Mouse (Mus musculus) heart, embryonic 15.5 days (tissue): ENCODE measurements around the gene Tmem30a. TPM values are rescaled to one million over a fixed set of nuclear protein-coding genes. Genes with fewer than 3 reads are reported as not detected.

Experiments
- ATAC-seq: fragments of 200-750 bp; cut with Nextera tagmentation; replicated peaks from 2 replicates; pipeline ENCODE4 v1.8.0; 2017; ENCODE audit warnings: low read depth, moderate TSS enrichment; ENCODE audit not compliant: insufficient number of reproducible peaks, insufficient read depth, low FRiP score
- H3K27ac ChIP-seq: fragments of 300-500 bp; sonication (generic); 2 replicates; pipeline ENCODE4 v1.5.1; 2015; ENCODE audit warnings: mild to moderate bottlenecking, inconsistent platforms
- H3K27me3 ChIP-seq: fragments of 300-500 bp; sonication (generic); 2 replicates; pipeline ENCODE4 v1.6.1; 2015; ENCODE audit warnings: inconsistent platforms
- H3K36me3 ChIP-seq: fragments of 300-500 bp; sonication (generic); 2 replicates; pipeline ENCODE4 v1.6.1; 2015; ENCODE audit warnings: mild to moderate bottlenecking, inconsistent platforms
- H3K4me1 ChIP-seq: fragments of 300-500 bp; sonication (generic); replicated peaks from 2 replicates; pipeline ENCODE4 v1.6.1; 2015; ENCODE audit warnings: inconsistent platforms
- H3K4me2 ChIP-seq: fragments of 300-500 bp; sonication (generic); 2 replicates; pipeline ENCODE4 v1.6.1; 2015; ENCODE audit warnings: inconsistent platforms, mild to moderate bottlenecking, moderate library complexity
- H3K4me3 ChIP-seq: fragments of 300-500 bp; sonication (generic); 2 replicates; pipeline ENCODE4 v1.5.1; 2015; ENCODE audit warnings: mild to moderate bottlenecking, inconsistent platforms
- H3K9ac ChIP-seq: fragments of 300-500 bp; sonication (generic); 2 replicates; pipeline ENCODE4 v1.6.1; 2015; ENCODE audit warnings: mild to moderate bottlenecking, inconsistent platforms
- H3K9me3 ChIP-seq: fragments of 300-500 bp; sonication (generic); replicated peaks from 2 replicates; pipeline ENCODE4 v1.6.1; 2016; ENCODE audit warnings: inconsistent platforms
- WGBS: fragments of 180-500 bp; shearing (Covaris S2); methylation state at CpG from one replicate; pipeline ENCODE4 v1.1.7; 2015; ENCODE audit warnings: mixed read lengths; 5-methylcytosine and 5-hydroxymethylcytosine counted together
- polyA plus RNA-seq: library from polyadenylated mRNA; unstranded; fragments of >200 nt; fragmentation: Nextera tagmentation; extraction: Ambion mirVana; gene quantifications from 2 replicates; pipeline ENCODE4 v1.2.1, GENCODE M21; 2015

Tmem30a gene
- polyA plus RNA-seq: 77.7 and 78.4 TPM in 2 replicates

GRCm38 (mm10) chr9:79792841-79793835, at the start of gene Tmem30a:
Tmem30a (minus strand) TSS chr9:79793507.
- peak within 1 kb of the TSS; percentile 90 for H3K27ac ChIP-seq
- H3K4me1 ChIP-seq: peaks cover 8% of the 10 kb centered on the region
- no peaks in the 10 kb centered on the region for H3K36me3 ChIP-seq
- peak within 1 kb of the TSS; percentile 92 for H3K4me3 ChIP-seq
- no peaks in the 10 kb centered on the region for H3K9me3 ChIP-seq
- H3K4me2 ChIP-seq: peak within 1 kb of the TSS; percentile 67
- no peaks in the 10 kb centered on the region for H3K27me3 ChIP-seq
- peak; percentile 96 for ATAC-seq
- peak within 1 kb of the TSS; percentile 90 for H3K9ac ChIP-seq
- under 1% methylated on average over 91 of the region's 91 CpGs for WGBS

GRCm38 (mm10) chr9:79842615-79843014, 49.3 kb upstream of the Tmem30a start:
- no peak for ATAC-seq
- Histone ChIP-seq H3K4me1 (no peaks in the 10 kb centered on the region), H3K4me3 (no peak overlapping the region), H3K4me2 (no peak overlapping the region), H3K36me3 (peaks cover 9% of the 10 kb centered on the region; the same call in 1 of the 2 replicates), H3K9me3 (peaks cover 6% of the 10 kb centered on the region; the same call in 1 of the 2 replicates), H3K27ac (no peak overlapping the region), H3K9ac (no peak overlapping the region), H3K27me3 (no peaks in the 10 kb centered on the region)
- 68% methylated on average over 6 of the region's 6 CpGs for WGBS

- Histone ChIP-seq H3K36me3 (peaks cover 3% of the 10 kb centered on the region; the same call in 1 of the 2 replicates), H3K27ac (no peak overlapping the region), H3K4me2 (no peak overlapping the region), H3K9me3 (peaks cover 6% of the 10 kb centered on the region; the same call in 1 of the 2 replicates), H3K27me3 (no peaks in the 10 kb centered on the region), H3K4me1 (no peaks in the 10 kb centered on the region), H3K4me3 (no peak overlapping the region), H3K9ac (no peak overlapping the region)
- no peak for ATAC-seq
Observed at GRCm38 (mm10) chr9:79842028-79842427, 48.7 kb upstream of the Tmem30a start.

GRCm38 (mm10) chr9:79831294-79831693, 38.0 kb upstream of the Tmem30a start:
- H3K4me3 ChIP-seq: no peak overlapping the region
- H3K27ac ChIP-seq: no peak overlapping the region
- 83% methylated on average over 1 of the region's 1 CpGs for WGBS
- no peaks in the 10 kb centered on the region for H3K9me3 ChIP-seq
- H3K27me3 ChIP-seq: no peaks in the 10 kb centered on the region
- H3K36me3 ChIP-seq: no peaks in the 10 kb centered on the region
- H3K9ac ChIP-seq: no peak overlapping the region
- peaks cover 18% of the 10 kb centered on the region for H3K4me1 ChIP-seq
- ATAC-seq: no peak
- H3K4me2 ChIP-seq: no peak overlapping the region

- Histone ChIP-seq H3K9ac (no peak overlapping the region), H3K4me2 (no peak overlapping the region), H3K4me3 (no peak overlapping the region), H3K27ac (no peak overlapping the region), H3K4me1 (peaks cover 18% of the 10 kb centered on the region), H3K27me3 (no peaks in the 10 kb centered on the region), H3K36me3 (no peaks in the 10 kb centered on the region), H3K9me3 (no peaks in the 10 kb centered on the region)
- WGBS: 43% methylated on average over 4 of the region's 4 CpGs
- no peak; the same call in 1 of the 2 replicates for ATAC-seq
Observed at GRCm38 (mm10) chr9:79830874-79831273, 37.6 kb upstream of the Tmem30a start.

GRCm38 (mm10) chr9:79829842-79830800, 36.8 kb upstream of the Tmem30a start:
- WGBS: 46% methylated on average over 23 of the region's 23 CpGs
- Histone ChIP-seq H3K4me2 (peak overlapping the region; percentile 19; the same call in 1 of the 2 replicates), H3K4me1 (peaks cover 18% of the 10 kb centered on the region), H3K27me3 (no peaks in the 10 kb centered on the region), H3K36me3 (no peaks in the 10 kb centered on the region), H3K4me3 (peak overlapping the region; percentile 9; the same call in 1 of the 2 replicates), H3K9ac (no peak overlapping the region), H3K9me3 (no peaks in the 10 kb centered on the region), H3K27ac (no peak overlapping the region)
- ATAC-seq: no peak

- no peaks in the 10 kb centered on the region for H3K9me3 ChIP-seq
- no peak overlapping the region for H3K4me2 ChIP-seq
- no peak overlapping the region for H3K4me3 ChIP-seq
- 67% methylated on average over 2 of the region's 2 CpGs for WGBS
- H3K4me1 ChIP-seq: peaks cover 18% of the 10 kb centered on the region
- no peaks in the 10 kb centered on the region for H3K36me3 ChIP-seq
- no peaks in the 10 kb centered on the region for H3K27me3 ChIP-seq
- no peak overlapping the region for H3K27ac ChIP-seq
- no peak for ATAC-seq
- no peak overlapping the region for H3K9ac ChIP-seq
Observed at GRCm38 (mm10) chr9:79827072-79827471, 33.8 kb upstream of the Tmem30a start.

GRCm38 (mm10) chr9:79825526-79825925, 32.2 kb upstream of the Tmem30a start:
- ATAC-seq: no peak
- Histone ChIP-seq H3K36me3 (no peaks in the 10 kb centered on the region), H3K9ac (no peak overlapping the region), H3K27ac (no peak overlapping the region), H3K4me2 (no peak overlapping the region), H3K27me3 (no peaks in the 10 kb centered on the region), H3K4me1 (peaks cover 11% of the 10 kb centered on the region), H3K4me3 (no peak overlapping the region), H3K9me3 (no peaks in the 10 kb centered on the region)
- WGBS: 87% methylated on average over 7 of the region's 7 CpGs

- peaks cover 16% of the 10 kb centered on the region for H3K36me3 ChIP-seq
- no peaks in the 10 kb centered on the region for H3K9me3 ChIP-seq
- no peak overlapping the region for H3K4me3 ChIP-seq
- no peak for ATAC-seq
- no peak overlapping the region for H3K9ac ChIP-seq
- H3K27ac ChIP-seq: no peak overlapping the region
- H3K4me1 ChIP-seq: 0 out of 2 replicates have a peak, but pooled peaks cover 3% of the 10 kb centered on the region
- H3K4me2 ChIP-seq: no peak overlapping the region
- 81% methylated on average over 2 of the region's 2 CpGs for WGBS
- no peaks in the 10 kb centered on the region for H3K27me3 ChIP-seq
Observed at GRCm38 (mm10) chr9:79823856-79824255, 30.5 kb upstream of the Tmem30a start.

- whole genome bisulfite sequencing: 85% methylated on average over 4 of the region's 4 CpGs
- no peak for ATAC-seq
- H3K27ac ChIP-seq: no peak overlapping the region
- no peaks in the 10 kb centered on the region for H3K27me3 ChIP-seq
- H3K9ac ChIP-seq: no peak overlapping the region
- H3K9me3 ChIP-seq: no peaks in the 10 kb centered on the region
- H3K36me3 ChIP-seq: peaks cover 21% of the 10 kb centered on the region
- H3K4me3 ChIP-seq: no peak overlapping the region
- no peak overlapping the region for H3K4me2 ChIP-seq
- 0 out of 2 replicates have a peak, but pooled peaks cover 3% of the 10 kb centered on the region for H3K4me1 ChIP-seq
Observed at GRCm38 (mm10) chr9:79823438-79823837, 30.1 kb upstream of the Tmem30a start.

- WGBS: 78% methylated on average over 5 of the region's 5 CpGs
- no peak for ATAC-seq
- H3K4me1 ChIP-seq: 0 out of 2 replicates have a peak, but pooled peaks cover 3% of the 10 kb centered on the region
- no peak overlapping the region for H3K27ac ChIP-seq
- no peak overlapping the region for H3K9ac ChIP-seq
- no peak overlapping the region for H3K4me2 ChIP-seq
- H3K36me3 ChIP-seq: peaks cover 45% of the 10 kb centered on the region
- H3K9me3 ChIP-seq: no peaks in the 10 kb centered on the region
- H3K27me3 ChIP-seq: no peaks in the 10 kb centered on the region
- no peak overlapping the region for H3K4me3 ChIP-seq
Observed at GRCm38 (mm10) chr9:79816464-79816863, 23.2 kb upstream of the Tmem30a start.
